Mouse (Mus musculus) kidney, embryonic 15.5 days (tissue): ENCODE measurements around the gene Chst8. TPM values are rescaled to one million over a fixed set of nuclear protein-coding genes. Genes with fewer than 3 reads are reported as not detected.
A peak's percentile ranks its signal among the peaks of the same experiment; 100 is the strongest.

ENCODE experiments used
- ATAC-seq: fragments of 200-750 bp; cut with Nextera tagmentation; replicated peaks from 2 replicates; pipeline ENCODE4 v1.8.0; 2017; ENCODE audit warnings: moderate TSS enrichment; ENCODE audit not compliant: low FRiP score
- H3K27ac ChIP-seq: fragments of 300-500 bp; sonication (generic); 2 replicates; pipeline ENCODE4 v1.5.1; 2015; ENCODE audit warnings: mild to moderate bottlenecking, inconsistent platforms
- H3K27me3 ChIP-seq: fragments of 300-500 bp; sonication (generic); 2 replicates; pipeline ENCODE4 v1.6.1; 2015; ENCODE audit warnings: inconsistent platforms
- H3K36me3 ChIP-seq: fragments of 300-500 bp; sonication (generic); 2 replicates; pipeline ENCODE4 v1.6.1; 2015; ENCODE audit warnings: inconsistent platforms
- H3K4me1 ChIP-seq: fragments of 300-500 bp; sonication (generic); 2 replicates; pipeline ENCODE4 v1.6.1; 2015; ENCODE audit warnings: inconsistent platforms
- H3K4me2 ChIP-seq: fragments of 300-500 bp; sonication (generic); 2 replicates; pipeline ENCODE4 v1.6.1; 2015; ENCODE audit warnings: moderate library complexity, mild to moderate bottlenecking, inconsistent platforms
- H3K4me3 ChIP-seq: fragments of 300-500 bp; sonication (generic); replicated peaks from 2 replicates; pipeline ENCODE4 v1.5.1; 2015; ENCODE audit warnings: mild to moderate bottlenecking, inconsistent platforms
- H3K9ac ChIP-seq: fragments of 300-500 bp; sonication (generic); 2 replicates; pipeline ENCODE4 v1.6.1; 2015; ENCODE audit warnings: mild to moderate bottlenecking, inconsistent platforms
- H3K9me3 ChIP-seq: fragments of 300-500 bp; sonication (generic); replicated peaks from 2 replicates; pipeline ENCODE4 v1.6.1; 2016; ENCODE audit warnings: inconsistent platforms
- WGBS: fragments of 180-500 bp; shearing (Covaris S2); methylation state at CpG from one replicate; pipeline ENCODE4 v1.1.7; 2015; ENCODE audit warnings: mixed read lengths; 5-methylcytosine and 5-hydroxymethylcytosine counted together
- polyA plus RNA-seq: library from polyadenylated mRNA; unstranded; fragments of >200 nt; fragmentation: Nextera tagmentation; extraction: Ambion mirVana; gene quantifications from 2 replicates; pipeline ENCODE4 v1.2.1, GENCODE M21; 2015

Gene Chst8
- polyA plus RNA-seq, 1 experiment from 2014 or later: 13.0 TPM

DNA sequence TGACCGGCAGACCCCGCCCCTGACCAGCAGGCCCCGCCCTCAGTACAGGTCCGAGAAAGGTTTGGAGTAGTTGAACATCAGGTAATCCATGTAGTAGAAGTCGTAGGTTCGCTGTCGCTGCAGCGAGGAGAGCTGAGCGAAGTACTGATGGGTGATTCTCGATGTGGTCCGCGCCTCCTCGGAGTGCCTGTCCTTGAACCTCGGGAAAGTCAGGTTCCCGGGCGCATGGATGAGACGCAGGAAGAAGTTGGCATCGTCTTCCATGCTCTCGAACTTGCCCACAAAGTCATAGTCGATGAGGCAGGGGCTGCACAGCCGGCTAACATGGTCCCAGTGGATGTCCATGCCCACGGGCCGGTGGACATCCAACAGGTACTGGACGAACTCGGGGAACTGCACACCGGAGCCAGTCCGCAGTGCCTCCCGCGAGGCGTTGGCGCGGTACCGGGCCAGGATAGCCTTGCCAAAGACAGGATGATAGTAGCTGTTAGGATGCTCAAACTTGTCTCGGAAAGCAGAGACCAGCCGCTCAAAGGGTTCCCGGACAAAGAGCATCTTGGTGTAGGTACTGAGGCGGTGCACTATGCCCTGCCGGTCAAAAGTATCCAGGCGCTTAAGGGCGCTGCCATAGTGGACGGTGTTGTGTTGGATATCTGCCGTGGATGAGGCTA is 137.3 kb downstream of the Chst8 start:
- no peak for ATAC-seq
- 18% methylated on average over 42 of the region's 42 CpGs for WGBS

DNA sequence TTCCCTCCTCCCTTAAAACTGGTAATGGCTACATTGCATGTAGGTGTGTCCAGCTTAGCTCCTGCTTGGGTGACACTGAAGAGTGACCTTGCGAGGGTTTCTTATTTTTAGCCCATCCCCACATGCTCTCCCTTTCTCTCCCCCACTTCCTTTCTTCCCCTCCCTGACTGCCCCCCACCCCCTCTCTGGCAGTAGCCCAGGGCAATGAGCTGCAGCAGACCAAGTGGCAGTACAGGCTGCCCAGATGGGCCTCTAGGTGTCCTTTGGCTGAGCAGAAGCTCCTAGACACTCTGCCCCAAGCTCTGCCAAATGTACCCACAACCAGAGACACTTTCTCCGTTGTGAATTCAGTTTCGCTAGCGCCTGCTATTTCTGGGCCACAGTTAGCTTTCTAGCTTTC is 139.6 kb downstream of the Chst8 start:
- ATAC-seq: no peak
- no peak overlapping the region for H3K27ac ChIP-seq
- no peaks in the 10 kb centered on the region for H3K9me3 ChIP-seq
- no peak overlapping the region for H3K4me2 ChIP-seq
- H3K27me3 ChIP-seq: peaks cover 37% of the 10 kb centered on the region
- H3K36me3 ChIP-seq: no peaks in the 10 kb centered on the region
- no peak overlapping the region for H3K4me3 ChIP-seq
- no peak overlapping the region for H3K9ac ChIP-seq
- peaks cover 38% of the 10 kb centered on the region for H3K4me1 ChIP-seq
- 76% methylated on average over 4 of the region's 4 CpGs for WGBS

More for the DNA sequence above, 137.3 kb downstream of the Chst8 start:
- H3K4me2 ChIP-seq: peak overlapping the region; percentile 50
- H3K4me3 ChIP-seq: peak overlapping the region; percentile 26
- no peaks in the 10 kb centered on the region for H3K36me3 ChIP-seq
- H3K27me3 ChIP-seq: peaks cover 37% of the 10 kb centered on the region
- peaks cover 22% of the 10 kb centered on the region for H3K4me1 ChIP-seq
- H3K9ac ChIP-seq: no peak overlapping the region
- no peak overlapping the region for H3K27ac ChIP-seq
- H3K9me3 ChIP-seq: no peaks in the 10 kb centered on the region

DNA sequence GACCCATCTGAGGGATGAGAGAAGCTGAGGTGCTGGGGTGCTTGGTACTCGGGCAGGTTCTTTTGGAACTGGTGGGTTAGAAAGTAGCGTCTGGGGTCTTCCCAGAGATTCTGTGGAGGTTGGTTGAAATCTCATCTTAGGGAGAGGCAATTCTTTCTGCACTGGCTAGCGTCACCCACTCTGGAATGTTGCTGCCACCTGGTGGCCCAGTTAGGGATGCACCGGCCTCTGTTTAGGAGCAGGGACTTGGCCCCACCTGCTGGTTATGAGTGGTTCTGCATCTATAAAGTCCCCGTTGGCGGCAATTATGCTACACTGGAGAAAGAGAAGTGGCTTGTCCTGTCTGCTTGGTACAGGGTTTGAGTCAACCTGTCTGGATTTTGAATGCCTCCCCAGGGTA is 140.6 kb downstream of the Chst8 start:
- Histone ChIP-seq H3K4me1 (peaks cover 41% of the 10 kb centered on the region), H3K9me3 (no peaks in the 10 kb centered on the region)
- WGBS: 2% methylated on average over 6 of the region's 6 CpGs

DNA sequence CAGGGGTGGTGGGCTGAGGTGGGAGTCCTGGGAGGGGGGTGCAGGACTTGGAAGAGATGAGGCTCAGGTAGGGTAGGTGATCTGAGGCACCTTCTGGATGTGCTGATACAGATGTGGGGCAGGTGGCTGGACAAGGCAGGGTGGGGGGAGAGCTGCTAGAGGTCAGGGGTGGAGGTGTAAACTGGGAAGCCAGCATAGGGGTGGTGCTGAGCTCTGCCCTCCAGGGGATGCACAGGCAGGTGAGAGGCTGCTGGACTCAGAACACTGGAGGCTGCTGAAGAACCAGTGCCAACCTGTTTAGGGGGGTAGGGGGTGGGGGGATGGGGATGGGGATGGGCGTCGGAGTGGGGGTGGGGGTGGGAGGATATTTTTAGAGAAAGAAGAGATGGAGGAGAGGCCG is 141.7 kb downstream of the Chst8 start:
- no peak overlapping the region for H3K4me2 ChIP-seq
- ATAC-seq: no peak
- peaks cover 33% of the 10 kb centered on the region for H3K27me3 ChIP-seq
- no peak overlapping the region for H3K27ac ChIP-seq
- H3K4me1 ChIP-seq: peaks cover 33% of the 10 kb centered on the region
- H3K9me3 ChIP-seq: no peaks in the 10 kb centered on the region
- no peak overlapping the region for H3K4me3 ChIP-seq
- no peaks in the 10 kb centered on the region for H3K36me3 ChIP-seq
- H3K9ac ChIP-seq: no peak overlapping the region
- WGBS: 86% methylated on average over 3 of the region's 3 CpGs

More for the DNA sequence above, 140.6 kb downstream of the Chst8 start:
- no peaks in the 10 kb centered on the region for H3K36me3 ChIP-seq
- peaks cover 37% of the 10 kb centered on the region for H3K27me3 ChIP-seq
- 0 out of 2 replicates have a peak, but pooled peaks have one; percentile 15 for ATAC-seq
- no peak overlapping the region for H3K4me2 ChIP-seq
- no peak overlapping the region for H3K4me3 ChIP-seq
- no peak overlapping the region for H3K9ac ChIP-seq
- no peak overlapping the region for H3K27ac ChIP-seq

DNA sequence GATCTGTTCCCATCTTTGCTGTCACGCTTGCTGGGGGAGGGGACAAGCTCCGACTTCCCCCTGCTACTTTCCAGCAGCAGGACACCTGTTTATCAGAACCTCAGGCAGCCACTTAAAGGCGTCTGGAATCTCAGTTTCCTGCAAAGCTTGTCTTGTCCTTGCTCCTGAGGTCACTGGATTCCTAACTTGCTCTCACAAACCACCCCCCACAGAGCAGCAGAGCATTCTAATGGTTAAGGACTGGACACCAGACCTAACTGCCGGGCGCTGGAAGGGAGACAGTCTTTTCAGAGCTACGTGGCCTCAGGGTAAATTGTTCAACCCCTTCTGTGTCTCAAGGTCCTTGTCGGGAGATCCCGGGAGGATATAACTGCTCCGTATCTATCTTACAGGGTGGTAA is 143.2 kb downstream of the Chst8 start:
- Histone ChIP-seq H3K36me3 (no peaks in the 10 kb centered on the region), H3K4me1 (peaks cover 21% of the 10 kb centered on the region), H3K4me2 (no peak overlapping the region), H3K9me3 (no peaks in the 10 kb centered on the region), H3K27me3 (peaks cover 19% of the 10 kb centered on the region), H3K27ac (no peak overlapping the region), H3K9ac (no peak overlapping the region), H3K4me3 (no peak overlapping the region)
- no peak for ATAC-seq
- WGBS: 22% methylated on average over 9 of the region's 9 CpGs

DNA sequence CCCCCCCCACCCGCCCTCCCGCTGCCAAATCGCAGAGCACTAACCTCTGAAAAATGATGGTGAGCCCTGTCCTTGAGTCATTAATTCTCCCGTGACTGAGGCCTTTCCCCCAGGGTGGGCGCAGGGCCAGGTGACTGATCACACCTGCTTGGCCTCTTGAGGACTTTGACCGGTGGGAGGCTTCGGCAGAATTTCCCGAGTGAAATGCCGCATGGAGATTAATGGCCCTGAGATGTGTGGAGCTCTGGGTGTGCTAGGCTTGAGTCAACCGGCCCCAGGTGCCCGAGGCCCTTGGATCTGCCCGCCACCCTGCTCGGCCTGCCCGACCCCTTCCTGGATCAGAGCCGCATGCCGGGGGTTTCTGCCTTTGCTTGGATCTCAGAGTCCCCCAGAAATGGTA is 144.6 kb downstream of the Chst8 start:
- peaks cover 4% of the 10 kb centered on the region for H3K27me3 ChIP-seq
- 40% methylated on average over 16 of the region's 16 CpGs for WGBS
- ATAC-seq: peak; percentile 63
- peak overlapping the region; percentile 57 for H3K27ac ChIP-seq
- no peaks in the 10 kb centered on the region for H3K36me3 ChIP-seq
- no peak overlapping the region for H3K9ac ChIP-seq
- no peak overlapping the region for H3K4me2 ChIP-seq
- H3K9me3 ChIP-seq: no peaks in the 10 kb centered on the region
- no peak overlapping the region for H3K4me3 ChIP-seq
- peaks cover 21% of the 10 kb centered on the region for H3K4me1 ChIP-seq

DNA sequence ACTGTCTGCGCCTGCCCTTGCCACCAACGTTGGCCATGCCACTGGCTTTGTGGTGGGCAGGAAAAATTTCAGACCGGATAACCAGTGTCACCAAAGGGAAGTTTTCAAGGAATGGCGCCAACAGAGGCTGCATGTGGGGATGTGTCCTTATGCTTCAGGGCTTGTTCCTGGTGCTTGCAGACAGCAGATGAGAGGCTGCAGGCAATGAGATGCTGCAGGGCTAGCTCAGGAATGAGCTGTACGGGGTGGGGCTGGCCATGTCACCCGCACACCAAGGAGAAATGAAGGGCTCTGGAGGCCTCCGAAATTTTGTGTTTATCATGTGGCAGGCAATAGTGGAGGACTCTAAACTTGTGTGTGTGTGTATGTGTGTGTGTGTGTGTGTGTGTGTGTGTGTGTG is 149.4 kb downstream of the Chst8 start:
- no peak overlapping the region for H3K4me3 ChIP-seq
- no peak overlapping the region for H3K9ac ChIP-seq
- no peaks in the 10 kb centered on the region for H3K36me3 ChIP-seq
- H3K4me1 ChIP-seq: peaks cover 10% of the 10 kb centered on the region
- no peak overlapping the region for H3K4me2 ChIP-seq
- no peak overlapping the region for H3K27ac ChIP-seq
- no peak for ATAC-seq
- no peaks in the 10 kb centered on the region for H3K27me3 ChIP-seq
- 57% methylated on average over 7 of the region's 7 CpGs for WGBS
- H3K9me3 ChIP-seq: no peaks in the 10 kb centered on the region

DNA sequence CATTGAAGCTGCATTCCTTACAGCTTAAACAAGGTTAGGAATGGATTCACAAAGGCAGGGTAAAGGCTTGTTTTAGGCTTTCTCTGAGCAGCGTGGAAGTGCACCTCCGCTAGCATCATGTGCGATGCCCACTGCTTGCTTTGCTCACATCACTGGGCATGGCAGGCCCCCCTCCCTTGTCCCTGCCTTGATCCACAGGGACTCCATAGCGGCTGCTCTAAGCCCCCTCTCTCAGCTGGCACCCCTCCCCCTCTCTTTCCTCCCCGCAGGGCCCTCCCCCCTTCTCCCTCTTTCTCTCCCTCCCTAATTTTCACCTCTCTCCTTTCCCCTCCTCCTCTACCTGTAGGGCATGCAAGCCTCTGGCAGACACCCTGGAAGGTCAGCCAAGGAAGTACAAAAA is 150.3 kb downstream of the Chst8 start:
- H3K4me3 ChIP-seq: no peak overlapping the region
- H3K27me3 ChIP-seq: no peaks in the 10 kb centered on the region
- peaks cover 4% of the 10 kb centered on the region; the same call in 1 of the 2 replicates for H3K4me1 ChIP-seq
- no peaks in the 10 kb centered on the region for H3K36me3 ChIP-seq
- H3K9ac ChIP-seq: no peak overlapping the region
- 25% methylated on average over 5 of the region's 5 CpGs for WGBS
- ATAC-seq: no peak
- H3K27ac ChIP-seq: no peak overlapping the region
- no peak overlapping the region for H3K4me2 ChIP-seq
- H3K9me3 ChIP-seq: no peaks in the 10 kb centered on the region

DNA sequence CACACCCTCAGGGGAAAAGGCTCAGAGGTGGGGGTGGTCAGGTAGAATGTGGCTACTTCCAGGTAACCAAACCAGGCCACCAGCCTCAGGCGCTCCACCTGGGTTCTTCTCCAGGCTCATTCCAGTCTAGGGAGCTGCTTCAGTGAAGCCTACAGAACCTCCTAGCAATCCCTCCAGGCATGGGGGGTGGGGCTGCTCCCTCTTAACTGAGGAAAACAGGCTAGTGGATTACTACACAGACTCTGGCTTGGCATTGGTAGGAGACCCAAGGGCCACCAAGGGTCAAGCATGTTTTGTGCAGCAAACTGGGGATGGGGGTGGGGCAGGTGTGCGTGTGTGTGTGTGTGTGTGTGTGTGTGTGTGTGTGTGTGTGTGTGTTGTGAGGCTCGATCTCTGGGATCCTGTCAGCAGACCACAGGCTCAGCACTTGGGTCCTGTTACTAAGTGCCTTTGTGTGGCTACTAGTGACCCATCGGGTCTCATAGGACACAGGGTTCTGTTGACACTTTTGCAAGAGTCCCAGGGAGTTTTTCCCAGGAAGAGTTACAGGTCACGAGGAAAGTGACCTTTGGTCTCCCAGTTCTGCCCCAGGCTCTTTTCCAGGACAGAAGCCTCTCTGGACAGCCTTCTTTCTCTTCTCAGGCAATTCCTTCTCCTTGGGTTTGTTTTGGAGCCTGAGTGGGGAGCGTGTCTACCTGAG is 153.0 kb downstream of the Chst8 start:
- no peak overlapping the region for H3K27ac ChIP-seq
- no peak for ATAC-seq
- H3K27me3 ChIP-seq: no peaks in the 10 kb centered on the region
- no peaks in the 10 kb centered on the region for H3K9me3 ChIP-seq
- H3K4me2 ChIP-seq: no peak overlapping the region
- no peak overlapping the region for H3K9ac ChIP-seq
- 60% methylated on average over 6 of the region's 6 CpGs for WGBS
- peaks cover 13% of the 10 kb centered on the region for H3K4me1 ChIP-seq
- H3K4me3 ChIP-seq: no peak overlapping the region
- H3K36me3 ChIP-seq: no peaks in the 10 kb centered on the region

DNA sequence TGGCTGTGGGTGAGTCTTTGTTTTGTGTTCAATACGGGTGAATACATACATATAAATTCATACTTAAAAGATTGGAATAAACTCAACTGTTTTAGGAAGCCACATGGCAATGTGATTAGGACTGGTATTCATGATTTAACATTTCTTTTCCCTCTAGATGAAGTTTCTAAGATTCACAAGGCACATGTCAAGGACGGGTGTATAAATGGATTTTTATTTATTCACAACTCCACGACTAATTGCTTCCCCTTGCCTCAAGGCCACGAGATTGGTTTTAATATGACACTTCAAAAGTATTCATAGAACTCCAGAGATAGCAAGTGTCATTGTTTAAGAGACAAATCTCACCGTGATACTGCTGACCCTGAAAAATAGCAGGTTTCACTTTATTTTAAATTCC is 155.9 kb downstream of the Chst8 start, which contains the start of gene Kctd15:
TSS of gene Kctd15 (minus strand) at position 101 of the 400 bp plus-strand sequence.
- Histone ChIP-seq H3K27ac (peak within 1 kb of the TSS; percentile 100), H3K9ac (peak within 1 kb of the TSS; percentile 90), H3K9me3 (no peaks in the 10 kb centered on the region), H3K4me2 (peak within 1 kb of the TSS; percentile 87), H3K4me1 (peaks cover 26% of the 10 kb centered on the region), H3K36me3 (no peaks in the 10 kb centered on the region), H3K27me3 (no peaks in the 10 kb centered on the region), H3K4me3 (peak within 1 kb of the TSS; percentile 83)
- 70% methylated on average over 5 of the region's 5 CpGs for WGBS
- ATAC-seq: no peak

DNA sequence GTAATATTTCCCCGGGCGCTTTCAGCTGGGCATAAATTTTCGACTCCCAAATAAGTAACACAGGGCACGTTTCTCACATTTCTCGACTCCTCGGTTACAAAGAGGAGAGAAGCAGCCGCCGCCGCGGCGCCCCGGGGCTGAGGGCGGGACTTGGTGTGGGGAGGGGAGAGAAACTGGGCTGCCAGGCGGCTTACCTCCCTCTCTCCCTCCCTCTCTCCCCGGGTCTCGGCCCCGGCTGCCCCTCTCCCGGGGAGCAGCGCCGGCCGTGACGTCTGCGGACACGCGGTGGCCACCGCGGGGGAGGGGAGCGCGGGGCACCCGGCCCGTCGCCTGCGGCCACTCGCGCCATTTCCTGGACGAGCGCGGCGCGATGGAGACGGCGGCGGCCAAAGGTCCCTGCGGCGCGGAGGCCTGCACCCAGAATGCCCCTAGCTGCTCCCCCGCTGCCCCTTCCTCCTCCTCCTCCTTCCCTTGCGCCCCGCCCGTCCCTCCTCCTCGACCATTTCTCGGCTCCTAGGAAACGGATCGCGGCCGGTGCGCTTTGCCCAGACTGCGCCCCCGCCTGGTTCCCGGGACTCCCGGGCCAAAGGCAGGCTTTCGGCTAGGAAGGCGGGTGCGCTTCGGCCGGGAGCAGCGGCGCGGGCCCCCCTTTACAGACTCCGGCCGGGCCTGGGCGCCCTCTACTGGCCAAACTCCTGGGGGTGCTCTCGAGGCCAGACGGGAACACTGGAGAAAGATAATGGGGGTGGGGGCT is 157.2 kb downstream of the Chst8 start:
- WGBS: under 1% methylated on average over 62 of the region's 74 CpGs

More for the DNA sequence above, 157.2 kb downstream of the Chst8 start:
- no peaks in the 10 kb centered on the region for H3K27me3 ChIP-seq
- peak overlapping the region; percentile 87 for H3K4me2 ChIP-seq
- peak overlapping the region; percentile 83 for H3K4me3 ChIP-seq
- H3K4me1 ChIP-seq: peaks cover 31% of the 10 kb centered on the region
- peak; percentile 81 for ATAC-seq
- H3K9ac ChIP-seq: peak overlapping the region; percentile 90
- peaks cover 4% of the 10 kb centered on the region for H3K36me3 ChIP-seq
- peak overlapping the region; percentile 100 for H3K27ac ChIP-seq
- H3K9me3 ChIP-seq: no peaks in the 10 kb centered on the region
